Mouse (Mus musculus): ENCODE data around the gene Cyp2r1.
A peak's percentile ranks its signal among the peaks of the same experiment; 100 is the strongest.
"Not testable (repeated sequence)": the region's sequence is repeated elsewhere in the genome, so short reads cannot be mapped to it uniquely, and the experiment has no call there.

The Cyp2r1 gene

DNA sequence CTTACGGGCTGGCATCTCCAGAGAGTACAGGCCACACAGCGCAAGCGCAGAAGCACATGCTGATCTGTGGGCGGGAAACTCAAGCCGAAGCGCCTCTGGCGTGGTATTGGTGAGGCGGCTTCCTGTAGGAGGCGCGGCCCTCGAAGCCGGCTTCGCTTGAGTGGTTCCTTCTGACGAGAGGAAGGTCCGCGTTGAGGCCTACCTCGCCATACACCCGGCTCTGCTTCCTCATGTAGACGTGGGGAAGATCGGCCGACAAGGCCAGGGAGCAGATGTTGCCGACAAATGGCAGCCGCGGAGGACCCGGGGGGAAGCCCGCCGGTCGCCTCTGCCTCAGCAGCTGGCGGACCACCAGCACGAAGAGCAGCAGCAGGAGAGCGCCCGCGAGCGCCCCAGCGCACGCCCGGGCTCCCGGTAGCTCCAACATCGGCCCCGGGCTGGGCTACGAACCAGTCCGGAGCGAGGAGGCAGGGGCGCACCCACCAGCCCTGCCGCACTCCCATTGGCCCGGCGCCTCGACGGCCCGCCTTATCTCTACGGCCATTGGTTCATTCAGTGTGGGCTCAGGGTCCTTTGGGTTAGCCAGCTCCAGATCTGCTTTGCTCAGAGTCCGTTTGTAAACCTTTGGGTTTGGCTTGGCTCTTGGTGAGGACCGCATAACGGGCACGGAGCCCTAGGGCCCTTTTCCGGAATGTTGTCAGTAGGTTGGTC is at the start of gene Cyp2r1:
TSS of gene Cyp2r1 (minus strand) at position 442 of the 711 bp plus-strand sequence.
- peak; percentile 90 for DNase-seq

DNA sequence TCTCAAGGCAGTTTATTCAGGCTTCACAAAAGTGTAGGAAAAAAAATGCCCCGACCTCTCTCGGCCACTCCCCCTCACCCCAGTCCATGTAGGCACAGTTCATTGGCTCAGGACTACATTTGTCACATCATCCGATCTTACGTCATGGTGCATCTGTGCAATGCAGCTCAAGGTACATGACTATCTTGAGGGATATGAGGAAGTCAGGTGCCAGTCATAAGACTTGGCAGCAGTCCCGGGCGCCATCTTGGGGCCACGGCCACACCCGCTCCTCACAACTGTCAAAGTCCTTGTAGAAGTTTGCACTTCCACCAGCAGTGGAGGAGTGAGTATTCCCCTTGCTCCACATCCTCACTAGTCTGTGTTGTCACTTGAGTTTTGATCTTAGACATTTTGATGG is 31.6 kb upstream of the Cyp2r1 start:
- not testable (repeated sequence) for DNase-seq

DNA sequence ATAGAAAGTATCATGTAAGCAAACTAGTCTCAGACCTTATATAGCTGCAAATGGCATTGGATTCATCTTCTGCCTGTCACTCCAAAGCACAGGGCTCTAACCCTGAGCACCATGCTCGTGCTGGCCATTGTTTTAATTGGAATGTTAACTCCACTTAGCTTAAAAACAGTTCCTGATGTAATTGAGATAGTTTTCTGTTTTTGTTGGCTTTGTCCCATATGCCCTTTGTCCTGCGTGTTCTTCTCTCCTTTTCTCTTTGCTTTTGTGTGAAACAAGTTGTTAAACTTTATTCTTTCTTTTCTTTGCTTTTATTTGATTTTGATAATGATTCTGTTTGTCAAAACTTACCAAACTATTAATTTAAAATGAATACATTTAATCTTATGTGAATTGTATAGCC is 19.7 kb upstream of the Cyp2r1 start:
- DNase-seq = no peak

DNA sequence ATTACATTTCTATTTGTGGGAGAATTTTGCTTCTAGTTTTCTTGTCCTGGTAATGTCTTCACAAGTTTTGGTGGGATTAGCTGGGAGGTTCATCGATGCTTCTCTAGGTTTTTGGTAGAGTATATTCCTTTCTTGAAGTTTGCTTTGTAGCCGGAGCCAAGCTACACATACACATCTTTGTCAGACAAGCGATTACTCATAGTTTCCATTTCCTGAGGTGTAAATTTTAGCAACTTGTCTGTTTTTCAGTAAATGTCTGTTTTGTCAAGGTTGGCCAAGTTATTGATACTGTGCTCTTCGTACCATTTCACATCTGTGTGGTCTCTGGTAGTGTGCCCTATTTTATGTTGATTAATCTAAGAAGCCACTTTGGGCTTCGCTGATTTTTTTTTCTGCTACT is 18.4 kb upstream of the Cyp2r1 start:
- DNase-seq = no peak

DNA sequence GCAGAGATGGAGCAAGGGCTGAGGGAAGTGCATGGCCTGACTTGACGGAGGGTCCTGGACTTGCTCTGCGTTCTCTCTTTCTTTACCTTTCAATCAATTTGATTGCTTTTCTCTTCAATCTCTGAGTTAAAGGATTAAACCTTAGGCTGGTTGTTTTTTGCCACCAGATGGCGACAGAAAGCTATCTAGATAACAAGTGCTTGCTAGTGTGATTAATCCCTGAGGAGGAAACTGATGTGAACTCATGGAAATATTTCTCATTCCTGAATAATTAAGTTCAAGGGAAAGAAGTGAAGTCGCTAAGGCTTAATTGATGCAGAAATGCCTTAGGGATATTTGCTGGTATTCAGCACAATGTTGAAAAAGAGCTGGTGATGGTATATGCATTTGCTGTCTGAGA is 17.7 kb upstream of the Cyp2r1 start:
- DNase-seq = peak; percentile 31

DNA sequence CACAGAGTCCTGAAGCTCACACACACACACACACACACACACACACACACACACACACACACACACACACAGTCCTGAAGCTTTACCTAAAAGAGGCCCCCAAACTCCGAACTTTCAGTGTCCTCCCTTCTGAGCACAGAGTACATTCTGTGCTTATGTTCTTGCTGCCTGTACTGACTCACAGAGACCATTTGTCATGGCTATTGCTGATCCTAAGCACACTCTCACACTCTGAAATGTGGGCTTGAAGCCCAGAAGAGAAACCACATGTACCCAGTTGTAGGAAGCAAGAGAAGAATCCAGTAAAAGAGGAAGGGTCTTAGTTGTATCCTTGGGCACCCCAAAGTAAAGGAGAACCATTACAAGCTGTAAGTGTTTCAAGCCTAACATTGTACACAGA is 14.9 kb upstream of the Cyp2r1 start:
- DNase-seq = no peak

DNA sequence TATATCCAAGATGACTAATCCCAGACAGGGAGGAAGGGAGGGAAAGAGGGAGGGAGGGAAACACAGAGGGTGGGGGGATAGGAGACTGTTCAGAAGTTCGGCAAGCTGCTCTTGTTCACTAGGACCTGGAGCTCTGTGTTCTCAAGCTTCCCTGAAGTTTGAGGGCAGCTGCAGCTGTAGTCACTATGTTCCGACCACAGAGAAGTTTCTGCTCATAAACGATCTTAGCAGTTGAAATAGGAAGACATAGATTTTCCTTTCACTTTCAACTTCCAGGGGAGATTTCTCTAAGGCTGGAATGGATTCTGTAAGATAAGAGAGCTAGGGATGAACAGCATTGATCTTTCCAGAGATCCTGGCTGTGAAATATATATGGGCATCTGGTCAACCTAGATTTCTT is 14.2 kb upstream of the Cyp2r1 start:
- DNase-seq = no peak

DNA sequence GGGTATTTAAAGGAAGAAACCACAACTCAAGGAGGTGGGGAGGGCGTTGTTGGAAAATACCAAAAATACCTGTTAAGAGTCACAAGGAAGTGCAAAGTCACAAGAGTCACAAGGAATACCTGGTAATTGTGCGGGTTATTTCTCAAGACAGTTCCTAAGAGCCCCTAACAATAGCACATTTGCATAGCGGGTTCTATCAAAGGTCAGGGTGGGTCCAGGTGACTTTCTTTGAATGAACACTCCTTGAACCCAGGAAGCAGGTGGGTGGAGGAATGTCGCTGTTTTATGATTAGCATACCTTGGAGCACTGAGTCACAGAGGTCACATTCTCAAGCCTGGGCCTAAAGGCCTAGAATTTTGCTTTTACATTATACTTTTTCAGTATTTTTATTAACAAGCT is 11.1 kb upstream of the Cyp2r1 start:
- not testable (repeated sequence) for DNase-seq

DNA sequence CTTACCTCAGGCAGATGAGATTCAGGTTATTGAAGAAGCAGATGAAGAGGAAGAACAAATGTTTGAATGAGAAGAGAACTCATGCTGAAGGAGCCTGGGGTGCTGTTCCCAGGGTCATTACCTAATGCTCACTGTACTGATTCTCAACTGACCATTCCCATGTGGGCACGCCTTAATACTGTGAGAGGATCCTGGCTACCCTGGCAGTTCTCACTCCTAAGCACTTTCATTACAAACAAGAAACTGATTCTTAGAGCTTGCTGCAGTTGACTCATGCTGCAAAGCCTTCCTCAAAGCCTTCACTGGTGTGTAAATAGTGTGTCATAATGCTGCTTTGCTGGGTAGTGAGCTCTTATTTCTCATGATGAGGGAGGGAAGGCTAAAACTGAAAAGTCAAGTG is 26.6 kb downstream of the Cyp2r1 start:
- no peak for DNase-seq

DNA sequence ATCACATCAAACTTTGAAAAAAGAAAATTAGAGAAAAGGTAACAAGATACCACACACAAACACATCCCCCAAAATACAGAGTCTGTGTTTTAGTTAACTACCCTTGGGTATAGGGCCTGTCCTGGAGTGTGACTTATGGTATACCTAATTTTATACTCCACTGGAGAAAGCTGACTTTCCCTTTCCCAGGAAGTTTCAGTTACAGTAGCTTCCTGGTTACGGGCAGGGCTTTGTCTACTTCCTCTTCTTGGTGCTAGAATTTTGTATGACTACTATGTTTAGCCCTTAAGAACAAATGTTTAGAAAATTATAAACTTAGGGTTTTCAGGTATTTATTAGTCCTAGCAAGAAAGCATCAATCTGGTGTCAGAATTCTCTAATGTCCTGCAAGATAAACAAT is 36.5 kb downstream of the Cyp2r1 start:
- no peak for DNase-seq

DNA sequence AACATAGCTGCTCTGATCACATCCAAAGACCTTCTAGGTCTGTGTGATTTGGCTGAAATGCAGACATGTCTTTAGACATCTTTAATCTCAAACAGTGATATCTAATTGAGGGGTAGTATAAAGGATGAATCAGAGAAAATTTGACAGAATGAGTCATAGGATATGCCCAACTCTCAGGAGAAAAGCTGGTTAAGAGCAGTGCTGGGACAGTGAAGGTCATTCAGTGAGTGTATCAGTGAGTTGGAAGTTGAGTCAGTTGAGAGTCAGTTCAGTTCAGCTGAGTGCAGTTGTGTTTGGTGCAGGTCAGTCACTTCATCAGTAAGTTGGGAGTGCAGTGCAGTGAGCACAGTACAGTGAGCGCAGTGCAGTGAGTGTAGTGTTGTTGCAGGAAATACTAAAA is 42.6 kb downstream of the Cyp2r1 start:
- no peak for DNase-seq

DNA sequence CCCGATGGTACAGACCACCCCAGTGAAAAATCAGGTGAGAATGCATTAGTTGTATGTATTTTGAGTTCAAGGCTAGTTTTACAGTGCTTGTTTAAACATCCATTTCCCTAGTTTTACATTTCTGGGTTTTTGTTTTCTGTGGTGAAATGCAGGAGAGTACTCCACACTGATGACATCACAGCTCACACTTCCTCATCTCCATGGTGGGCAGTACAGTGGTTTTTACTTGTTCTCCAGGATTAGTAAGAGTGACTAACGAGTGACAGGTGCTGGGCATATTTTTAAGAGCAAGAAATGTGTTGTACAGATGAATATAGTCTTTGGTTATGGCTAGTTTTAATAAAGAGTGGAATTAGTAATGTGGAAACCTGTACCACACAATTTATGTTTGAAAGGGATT is 53.9 kb downstream of the Cyp2r1 start:
- DNase-seq = no peak

All from thymus, postnatal 25 days (tissue).